Mouse (Mus musculus) C2C12 (cell line): ENCODE results near the gene Ubxn6.

Experiments
- CTCF ChIP-seq: IDR thresholded peaks from one replicate; pipeline ENCODE4 v1.5.1; 2011; ENCODE audit not compliant: control insufficient read depth, insufficient read depth, insufficient read length
- MAX ChIP-seq: IDR thresholded peaks from one replicate; pipeline ENCODE4 v1.6.1; 2011; ENCODE audit warnings: mild to moderate bottlenecking, control low read depth
- MYOD1 ChIP-seq: IDR thresholded peaks from one replicate; pipeline ENCODE4 v1.6.1; 2011; ENCODE audit warnings: low read depth; ENCODE audit not compliant: control insufficient read depth, insufficient read length
- MYOG ChIP-seq: IDR thresholded peaks from one replicate; pipeline ENCODE4 v1.6.1; 2011; ENCODE audit not compliant: control insufficient read depth, insufficient read length; ENCODE audit errors: extremely low read depth

- TF ChIP-seq CTCF (no peak), MAX (no peak), MYOG (no peak), MYOD1 (no peak)
Measured at GRCm38 (mm10) chr17:56026881-56027280, 47.9 kb downstream of the Ubxn6 start.
